Mouse (Mus musculus) heart, postnatal 25 days (tissue): ENCODE data around the gene AU040320. TPM values are rescaled to one million over a fixed set of nuclear protein-coding genes. Genes with fewer than 3 reads are reported as not detected.

Experiments
- DNase-seq: peaks from one replicate; pipeline ENCODE4 v3.0.0; 2022; ENCODE audit warnings: low spot score
- intact Hi-C: fragments of 180-260 bp; cut with DNase I; formaldehyde crosslinking; loops from one replicate; pipeline ENCODE4 v1.15.1; 2025
- total RNA-seq, 2 experiments: library from RNA; stranded (reverse); gene quantifications; 2 replicates each; pipeline ENCODE4 v1.2.3; 2021

AU040320 gene
- total RNA-seq, 2 experiments from 2014 or later, result 29.6 to 33.5 TPM

DNA sequence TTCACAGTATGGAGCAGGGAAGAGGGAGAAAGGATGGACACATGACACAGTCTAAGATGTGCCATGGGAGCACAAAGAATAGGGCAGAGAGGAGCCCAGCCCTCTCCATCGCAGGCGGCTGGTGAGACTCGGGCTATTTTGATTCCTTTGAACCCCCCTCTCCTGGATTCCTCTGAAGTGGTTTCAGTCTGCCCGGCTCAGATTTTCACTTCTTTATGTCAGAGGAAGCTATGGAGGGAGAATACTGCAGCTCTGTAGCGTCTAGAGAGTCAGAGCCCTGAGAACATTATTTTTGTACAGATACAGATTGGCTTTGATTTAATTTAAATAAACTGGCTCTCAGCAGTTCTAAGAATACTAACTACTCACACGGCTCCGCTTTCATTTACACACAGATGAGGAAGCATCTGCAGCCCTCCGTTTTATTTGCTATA lies 25.8 kb downstream of the AU040320 start:
- intact Hi-C loops, result no loop called here

DNA sequence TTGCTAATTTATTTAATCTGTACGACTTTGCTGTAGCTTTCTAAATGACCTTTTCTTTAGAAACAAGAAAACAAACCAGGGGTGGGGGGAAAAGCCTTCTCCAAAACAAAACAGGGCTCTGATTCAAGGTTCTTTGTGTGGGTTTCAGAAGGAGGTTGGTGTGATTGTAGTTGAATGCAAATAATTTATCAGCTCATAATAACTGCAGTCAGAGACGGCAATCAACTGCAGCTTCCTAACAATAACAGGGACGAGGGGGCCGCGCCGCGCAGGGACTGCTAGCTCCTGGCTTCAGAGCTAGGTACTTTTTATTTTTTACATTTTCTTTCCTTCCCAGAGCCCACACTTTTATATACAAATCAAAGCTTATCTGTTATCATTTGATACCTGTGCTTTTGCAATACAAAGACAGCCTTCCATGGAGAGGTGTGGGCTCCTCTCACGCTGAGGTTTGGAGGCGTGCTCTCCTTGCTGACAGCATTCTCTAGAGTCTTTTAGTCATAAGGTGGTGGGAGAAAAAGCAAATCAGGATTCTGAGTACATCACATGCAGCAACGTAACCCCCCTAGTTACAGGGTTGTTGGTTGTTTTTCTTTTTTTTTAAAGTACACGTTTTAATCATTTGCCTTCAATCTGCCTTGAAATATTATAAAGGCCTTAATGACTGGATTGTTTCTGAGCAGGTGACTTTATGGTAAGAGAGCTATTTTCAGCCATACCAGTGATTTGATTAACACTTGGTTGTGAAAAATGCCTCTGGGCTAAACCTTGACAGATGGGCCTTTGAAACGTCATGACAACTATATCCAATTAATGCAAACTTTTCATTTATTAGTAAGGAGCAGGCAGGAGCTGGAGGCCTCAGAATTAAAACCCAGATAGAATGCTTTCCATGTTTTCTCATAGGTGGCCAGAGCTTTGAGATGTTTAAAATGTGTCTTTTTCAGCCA lies 26.8 kb downstream of the AU040320 start:
- no peak for DNase-seq
- intact Hi-C loops, result no loop called here

More for the DNA sequence above, 25.8 kb downstream of the AU040320 start:
- no peak for DNase-seq

DNA sequence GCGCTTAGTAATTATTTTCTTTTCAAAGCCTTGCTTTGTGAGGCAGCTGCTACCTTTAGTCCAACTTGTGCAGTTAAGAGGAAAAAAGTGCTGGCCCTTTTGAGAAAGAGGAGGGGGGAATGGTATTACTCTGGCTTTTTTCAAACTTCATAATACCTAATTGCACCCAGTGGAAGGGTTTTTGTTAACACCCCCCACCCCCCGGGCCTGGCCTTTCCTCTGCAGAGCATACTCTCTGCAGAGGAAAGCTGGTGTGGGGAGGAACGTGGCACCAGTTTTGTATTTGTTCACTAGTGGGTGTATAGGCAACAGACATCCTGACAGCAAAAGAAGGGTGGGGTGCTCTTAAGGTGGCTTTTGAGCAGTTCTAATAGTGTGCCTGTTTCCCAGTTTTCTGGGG lies 28.5 kb downstream of the AU040320 start:
- intact Hi-C loops, result no loop called here
- no peak for DNase-seq

DNA sequence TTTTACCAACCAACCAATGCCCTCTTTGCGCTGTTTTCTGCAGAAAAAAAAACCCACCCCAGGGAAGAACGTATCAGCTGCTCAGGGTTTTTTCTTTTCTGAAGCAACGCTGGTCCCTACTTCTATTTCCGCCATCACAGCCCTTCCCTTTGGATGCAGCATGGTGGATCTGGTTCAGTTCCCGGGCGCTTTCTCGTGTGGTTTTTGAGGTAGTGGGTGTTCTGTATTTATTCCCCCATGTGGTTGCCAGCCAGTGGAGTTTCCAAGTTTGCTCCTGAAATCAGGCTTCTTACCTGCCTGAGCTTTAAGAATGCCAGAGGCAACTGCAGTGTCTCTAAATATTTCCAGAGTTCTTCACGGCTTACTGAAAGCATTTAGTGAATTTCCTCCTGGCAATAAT lies 29.2 kb downstream of the AU040320 start:
- intact Hi-C loops, result no loop called here
- DNase-seq, result no peak

DNA sequence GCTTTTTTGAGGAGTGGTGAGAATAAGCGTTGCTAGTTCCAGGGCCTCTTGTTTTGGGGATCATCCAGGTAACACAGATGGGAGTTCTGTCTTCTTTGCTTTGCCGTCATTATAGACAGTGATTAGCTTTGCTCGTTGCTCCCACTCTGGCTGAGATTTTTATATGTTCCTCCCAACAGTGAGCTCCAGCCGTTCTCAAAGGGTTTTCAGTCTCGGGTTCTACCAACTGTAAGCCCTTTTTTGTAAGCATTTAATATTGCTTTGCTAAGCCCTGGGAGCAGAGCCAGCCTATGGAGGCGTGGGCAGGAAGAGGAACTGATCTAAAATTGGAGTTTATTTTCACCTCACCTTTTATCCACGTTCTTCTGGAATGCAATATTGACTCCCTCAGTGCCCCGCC lies 29.7 kb downstream of the AU040320 start:
- DNase-seq, result no peak
- intact Hi-C loops, result no loop called here

DNA sequence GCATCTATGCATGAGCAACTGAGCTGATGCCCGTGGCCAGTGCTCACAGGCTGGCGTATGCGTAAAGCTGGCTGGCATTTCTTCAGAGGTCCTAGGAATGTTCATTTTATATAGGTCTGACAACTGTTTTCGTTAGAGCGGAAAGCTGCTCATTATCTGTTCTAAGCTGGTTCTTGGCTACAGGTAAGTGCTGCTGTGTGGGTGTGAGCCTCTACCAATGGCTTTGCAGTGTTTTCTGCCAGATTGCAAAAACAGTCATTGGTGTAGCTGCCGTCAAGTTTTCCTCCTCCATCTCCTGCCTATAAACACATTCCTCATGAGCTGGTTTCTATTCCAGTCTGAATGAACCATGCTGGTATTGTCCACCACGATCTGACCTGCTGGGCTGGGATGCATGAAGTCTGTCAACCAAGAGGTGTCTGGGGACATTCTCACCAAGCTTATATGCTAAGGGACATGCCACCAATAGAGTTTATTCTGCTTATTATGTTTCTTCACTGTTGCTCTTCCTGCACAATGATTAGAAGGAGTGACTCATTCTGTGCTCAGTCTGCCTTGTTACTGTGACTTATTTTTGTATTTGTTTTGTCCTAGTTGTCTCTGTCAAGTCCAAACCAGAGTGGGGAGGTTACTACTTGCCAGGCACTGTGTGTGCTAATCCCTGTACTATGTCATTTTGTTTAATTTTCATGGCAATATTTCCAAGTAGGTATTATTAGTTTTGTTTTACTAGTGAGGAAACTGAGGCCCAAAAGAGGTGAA lies 39.2 kb downstream of the AU040320 start:
- no peak for DNase-seq
- intact Hi-C loops, result no loop called here

DNA sequence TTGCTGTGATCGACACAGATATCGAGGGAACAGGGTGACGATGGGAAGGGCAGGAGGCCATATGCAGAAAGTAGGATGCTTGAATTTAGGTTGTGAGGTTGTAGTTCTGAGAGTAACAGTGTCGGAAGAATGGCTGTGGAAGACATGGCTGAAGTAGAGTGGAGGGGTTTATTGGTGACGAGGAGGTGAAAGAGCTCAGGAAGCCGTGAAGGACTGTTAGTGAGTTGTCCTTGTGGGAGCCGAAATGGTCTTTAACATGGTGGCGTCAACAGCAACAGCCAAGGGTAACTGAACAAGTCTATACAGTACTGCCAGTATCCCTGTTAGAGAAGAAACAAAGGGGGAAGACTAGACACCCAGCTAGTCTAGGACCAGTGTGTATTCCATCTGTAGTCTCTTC lies 48.8 kb downstream of the AU040320 start:
- DNase-seq, result no peak
- intact Hi-C loops, result no loop called here

DNA sequence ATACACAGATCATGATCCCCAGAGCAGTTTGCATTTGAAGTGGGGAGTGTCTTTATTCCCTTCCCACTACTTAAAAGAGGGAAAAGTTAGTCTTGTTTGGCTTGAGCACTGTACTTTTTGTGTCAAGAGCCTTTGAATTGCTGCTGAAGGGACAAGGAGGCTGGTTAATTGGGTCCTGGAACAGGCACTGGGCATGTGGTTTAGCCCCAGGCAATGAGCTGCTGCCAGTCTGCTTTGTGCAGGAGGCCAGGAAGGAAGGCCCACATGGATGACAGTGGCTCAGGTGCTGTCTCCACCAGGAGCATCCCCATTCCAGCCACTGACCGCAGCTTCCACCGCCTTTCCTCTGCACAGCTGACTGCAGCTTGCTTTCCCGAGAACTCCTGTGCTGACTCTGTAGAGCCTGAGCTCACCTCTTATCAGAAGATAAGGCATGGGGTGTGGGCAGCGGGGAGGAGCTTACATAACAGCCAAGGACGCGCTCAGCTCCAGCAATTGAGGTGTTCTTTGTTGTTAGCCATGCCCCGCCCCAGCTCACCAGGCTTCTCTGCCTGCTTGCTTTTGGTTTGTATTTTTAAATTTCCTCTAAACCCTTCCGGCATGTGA lies 50.0 kb downstream of the AU040320 start:
- peak; percentile 6 for DNase-seq
- intact Hi-C loops, result no loop called here

DNA sequence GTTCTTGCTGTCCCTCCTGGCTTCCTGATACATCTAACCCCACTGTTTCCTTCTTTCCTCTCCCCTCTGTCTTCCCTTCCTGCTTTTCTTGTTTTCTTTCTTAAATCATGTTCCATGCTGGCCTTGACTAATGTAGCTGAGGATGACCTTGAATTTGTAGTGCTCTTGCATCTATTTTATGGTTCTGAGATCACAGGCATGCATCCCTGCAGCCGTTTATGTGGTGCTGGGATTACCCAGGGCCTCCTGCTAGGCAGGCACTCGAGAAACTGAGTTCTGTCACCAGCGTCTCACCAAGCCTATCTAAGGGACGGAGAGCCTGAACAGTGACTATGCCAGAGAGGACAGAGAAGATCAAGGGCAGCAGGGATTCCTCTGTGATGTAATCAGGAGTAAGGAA lies 52.4 kb downstream of the AU040320 start:
- DNase-seq, result no peak
- intact Hi-C loops, result no loop called here

DNA sequence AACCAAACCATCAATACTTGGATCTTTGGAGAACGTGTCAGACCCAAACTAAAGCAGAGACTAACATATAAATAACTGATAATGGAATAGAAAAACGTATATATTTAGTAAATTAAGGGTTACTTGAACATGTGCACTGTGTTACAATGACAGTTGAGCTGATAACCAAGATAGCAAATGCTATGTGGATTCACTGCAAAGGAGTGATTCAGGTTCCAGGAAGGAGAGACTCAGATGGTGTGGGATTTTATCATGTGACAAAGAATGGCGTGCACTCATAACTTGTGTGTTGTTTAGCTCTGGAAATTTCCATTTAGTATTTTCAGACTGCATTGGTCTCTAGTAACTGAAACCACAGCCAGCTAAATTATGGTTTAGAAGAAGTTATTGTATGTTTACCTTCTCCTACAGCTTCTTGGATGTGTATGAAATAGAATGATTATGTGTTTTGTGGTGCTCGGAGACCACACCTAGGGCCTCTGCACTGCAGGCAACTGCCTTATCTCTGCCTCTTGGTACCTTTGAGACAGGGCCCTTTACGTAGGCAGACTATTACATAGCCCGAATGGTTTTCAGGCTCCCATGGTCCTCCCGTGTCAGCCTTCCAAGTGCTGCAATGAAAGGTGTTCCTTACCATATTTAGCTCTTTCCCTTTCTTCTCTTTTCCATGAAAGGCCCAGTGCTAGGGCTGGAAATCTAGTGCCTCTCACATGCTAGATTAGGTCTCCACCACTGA lies 53.5 kb downstream of the AU040320 start:
- no peak for DNase-seq
- intact Hi-C loops, result no loop called here

DNA sequence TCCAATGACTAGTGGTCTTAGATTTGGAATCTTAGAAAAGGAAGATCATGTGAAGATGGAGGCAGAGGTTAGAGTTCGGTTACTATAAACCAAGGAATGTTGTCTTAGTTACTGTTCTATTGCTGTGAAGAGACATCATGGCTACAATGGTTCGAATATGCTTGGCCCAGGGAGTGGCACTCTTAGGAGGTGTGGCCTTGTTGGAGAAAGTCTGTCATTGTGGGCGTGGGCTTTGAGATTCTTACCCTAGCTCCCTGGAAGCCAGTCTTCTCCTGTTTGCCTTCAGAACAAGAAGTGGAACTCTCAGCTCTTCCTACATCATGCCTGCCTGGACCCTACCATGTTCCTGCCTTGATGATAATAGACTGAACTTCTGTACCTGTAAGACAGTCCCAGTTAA lies 57.2 kb downstream of the AU040320 start:
- no peak for DNase-seq
- intact Hi-C loops, result no loop called here

DNA sequence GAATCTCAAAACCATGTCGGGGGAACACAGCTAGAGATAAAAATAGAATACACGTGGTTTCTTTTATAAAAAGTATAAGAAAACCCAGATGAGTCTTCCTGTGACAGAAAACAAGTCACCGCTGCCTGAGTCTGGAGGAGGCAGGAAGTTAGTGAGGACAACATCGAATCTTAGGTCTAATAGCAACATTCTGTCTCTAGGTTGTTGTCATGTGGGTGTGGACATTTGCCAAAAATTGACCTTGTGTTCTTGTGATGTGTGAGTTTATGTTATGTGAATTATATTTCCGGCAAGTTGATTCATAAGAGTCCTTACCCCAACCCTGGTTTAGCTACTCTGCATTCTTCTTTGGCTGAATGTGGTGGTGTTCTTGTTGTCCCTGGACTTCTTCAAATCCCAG lies 59.9 kb downstream of the AU040320 start:
- intact Hi-C loops, result no loop called here

DNA sequence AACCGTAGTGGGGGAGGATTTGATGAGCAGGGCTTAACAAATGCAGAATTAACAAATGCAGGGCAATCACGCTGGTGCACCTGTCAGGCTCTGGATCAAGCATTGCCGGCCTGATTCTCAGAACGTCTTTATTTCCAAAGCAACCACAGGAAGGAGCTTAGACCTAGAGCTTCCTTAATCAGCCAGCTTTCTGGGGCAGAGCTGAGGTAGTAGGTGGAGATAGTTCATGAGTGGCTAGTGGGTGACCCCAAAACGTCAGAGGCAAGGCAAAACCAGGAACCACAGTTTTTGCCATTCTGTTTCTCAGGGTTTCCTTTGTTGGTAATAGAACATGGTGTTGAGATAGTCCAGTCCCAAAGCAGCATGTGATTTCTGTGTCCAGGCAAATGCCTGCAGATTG lies 61.5 kb downstream of the AU040320 start:
- DNase-seq, result no peak
- intact Hi-C loops, result no loop called here

More for the DNA sequence above, 59.9 kb downstream of the AU040320 start:
- DNase-seq, result no peak

DNA sequence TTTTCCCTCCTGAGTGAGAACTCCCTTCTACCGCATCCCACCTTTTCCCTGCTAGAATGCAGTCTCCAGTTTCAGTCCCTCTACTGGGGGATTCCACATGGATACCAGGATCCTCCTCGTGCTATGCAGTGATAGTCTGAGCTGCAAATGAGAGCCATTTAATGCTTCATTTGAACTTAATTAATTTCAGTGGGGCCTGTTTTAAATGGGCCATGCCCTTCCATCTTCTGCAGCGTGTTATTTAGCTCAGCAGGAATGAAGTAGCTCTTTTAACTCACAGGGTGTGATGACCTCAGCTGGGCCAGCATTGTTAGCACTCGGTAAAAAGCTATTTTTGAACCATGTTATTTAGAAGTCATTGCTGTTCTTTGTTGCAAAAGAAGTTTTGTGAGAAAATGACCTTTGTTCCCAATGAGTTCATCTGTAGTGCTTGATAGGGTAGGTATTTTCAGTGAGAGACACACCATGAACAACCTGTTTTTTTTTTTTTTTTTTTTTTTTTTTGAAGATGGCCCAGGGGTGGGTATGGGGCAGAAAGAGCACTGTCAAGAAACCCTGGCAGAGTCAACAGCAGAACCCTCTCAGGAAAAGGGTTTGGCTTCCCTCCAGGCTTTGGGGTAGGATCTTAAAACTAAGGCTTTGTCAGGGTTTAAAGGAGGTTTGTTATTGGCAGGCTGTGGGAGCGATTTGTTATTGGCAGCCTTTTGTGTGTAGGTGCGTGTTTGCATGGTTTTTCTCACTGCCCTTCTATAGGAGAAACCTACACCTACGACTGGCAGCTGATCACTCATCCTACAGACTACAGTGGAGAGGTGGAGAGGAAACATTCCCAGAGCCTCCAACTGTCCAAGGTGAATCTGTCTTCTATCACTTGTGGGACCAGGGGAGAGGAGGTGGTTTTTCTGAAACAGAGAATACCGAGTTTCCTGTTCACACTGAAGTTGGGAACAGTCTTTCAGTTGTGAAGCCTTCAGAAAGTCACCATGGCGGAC lies 69.8 kb downstream of the AU040320 start:
- intact Hi-C loops, result no loop called here
- DNase-seq, result no peak

DNA sequence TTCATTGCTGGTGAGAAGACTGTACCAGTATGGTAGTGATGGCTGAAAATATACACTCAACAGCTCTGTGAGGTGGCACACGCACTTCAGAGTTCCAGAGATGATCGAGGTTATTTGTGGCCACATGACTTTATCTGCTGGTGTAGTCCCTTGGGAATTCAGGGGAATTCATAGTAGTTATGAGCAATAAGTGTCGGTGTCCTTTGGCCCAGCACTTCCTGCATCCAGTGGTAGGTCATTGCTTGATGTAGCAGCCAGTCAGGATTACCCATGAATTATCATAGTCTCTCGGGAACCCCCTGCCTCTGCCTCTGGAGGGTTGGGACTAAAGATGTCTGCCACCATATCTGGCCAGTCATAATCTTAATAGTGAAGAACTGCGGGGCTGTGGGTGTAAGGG lies 70.6 kb downstream of the AU040320 start:
- no peak for DNase-seq
- intact Hi-C loops, result no loop called here

DNA sequence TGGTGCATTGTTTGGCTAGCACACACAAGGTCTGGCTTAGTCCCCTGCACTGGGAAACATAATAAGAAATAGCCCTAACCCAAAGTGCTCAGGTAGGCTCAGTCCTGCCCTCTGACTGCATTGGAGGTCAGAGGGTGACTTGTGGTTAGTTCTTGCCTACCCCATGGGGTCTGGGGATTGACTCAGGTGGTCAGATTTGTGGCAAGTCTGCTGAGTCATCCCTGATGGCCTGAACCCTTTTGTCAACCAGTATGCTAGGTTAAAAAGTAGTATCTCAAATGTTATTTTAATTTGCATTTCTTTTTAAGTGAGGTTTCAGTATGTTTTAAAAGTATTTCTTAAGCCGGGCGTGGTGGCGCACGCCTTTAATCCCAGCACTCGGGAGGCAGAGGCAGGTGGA lies 77.8 kb downstream of the AU040320 start:
- DNase-seq, result no peak
- intact Hi-C loops, result no loop called here

DNA sequence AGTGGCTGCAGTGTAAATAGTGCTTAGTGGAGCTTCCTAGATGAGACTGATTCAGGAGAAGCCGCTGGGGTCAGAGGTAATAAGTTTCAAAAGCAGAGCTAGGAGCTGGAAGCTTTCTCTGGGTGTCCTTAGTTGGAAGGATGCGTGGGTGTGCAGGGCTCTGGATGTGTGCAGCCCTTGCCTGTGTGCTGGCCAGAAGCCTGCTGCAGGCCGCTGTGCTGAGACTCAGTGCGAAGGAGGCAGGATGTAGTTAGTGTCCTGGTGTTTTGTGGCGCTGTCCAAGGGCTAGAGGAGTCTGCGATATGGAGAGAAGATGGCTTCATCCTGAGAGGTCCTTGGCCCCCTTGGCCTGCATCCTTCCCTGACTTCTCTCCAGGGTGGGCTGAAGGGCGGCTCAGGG lies 85.5 kb downstream of the AU040320 start:
- no peak for DNase-seq
- intact Hi-C loops, result no loop called here

DNA sequence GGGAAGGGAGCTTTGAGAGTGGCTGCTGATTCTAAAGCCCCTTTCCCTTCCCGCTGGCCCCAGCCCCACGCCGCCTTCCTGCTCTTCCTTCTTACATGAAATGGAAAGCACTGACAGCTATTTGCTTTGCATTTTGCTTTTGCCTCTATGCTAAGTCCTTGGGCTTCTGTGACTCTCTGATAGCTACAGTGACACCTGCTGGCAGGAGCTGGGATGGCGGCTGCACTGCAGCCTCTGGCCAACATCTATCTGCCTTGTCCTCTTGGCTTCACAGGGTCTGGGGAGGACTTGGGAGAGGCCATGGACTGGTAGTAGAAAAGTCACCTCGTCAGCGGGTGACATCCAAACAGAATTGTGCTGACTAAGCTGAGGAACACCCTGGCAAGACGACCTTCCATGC lies 86.5 kb downstream of the AU040320 start:
- intact Hi-C loops, result loop anchor here (2.0 kb wide), 3 partner anchors 93 to 285 kb away; no protein-coding TSS in a partner anchor

More for the DNA sequence above, 86.5 kb downstream of the AU040320 start:
- peak; percentile 49 for DNase-seq
